Mouse (Mus musculus): ENCODE measurements around the gene Setx.

Setx gene

DNA sequence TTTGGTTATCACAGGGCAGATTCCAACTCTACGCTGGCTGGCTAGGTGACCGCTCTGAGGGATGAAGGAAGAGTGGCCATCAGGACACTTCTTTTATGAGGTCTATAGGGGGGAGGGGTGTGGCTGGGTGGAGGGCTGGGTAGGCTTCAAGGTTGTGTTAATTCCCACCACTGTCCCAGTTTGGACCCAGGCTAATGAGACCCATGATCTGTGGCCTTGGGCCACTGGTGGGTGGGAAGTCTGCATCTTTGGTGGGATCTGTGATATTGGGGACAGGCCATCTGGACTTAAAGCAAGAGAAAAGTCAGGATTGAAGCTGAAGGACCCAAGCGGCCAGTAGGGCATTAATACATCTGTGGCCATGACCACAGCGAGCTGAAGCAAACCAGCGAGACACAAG lies 94.8 kb downstream of the Setx start:
- DNase-seq (ENCODE audit: low read depth), result no peak

DNA sequence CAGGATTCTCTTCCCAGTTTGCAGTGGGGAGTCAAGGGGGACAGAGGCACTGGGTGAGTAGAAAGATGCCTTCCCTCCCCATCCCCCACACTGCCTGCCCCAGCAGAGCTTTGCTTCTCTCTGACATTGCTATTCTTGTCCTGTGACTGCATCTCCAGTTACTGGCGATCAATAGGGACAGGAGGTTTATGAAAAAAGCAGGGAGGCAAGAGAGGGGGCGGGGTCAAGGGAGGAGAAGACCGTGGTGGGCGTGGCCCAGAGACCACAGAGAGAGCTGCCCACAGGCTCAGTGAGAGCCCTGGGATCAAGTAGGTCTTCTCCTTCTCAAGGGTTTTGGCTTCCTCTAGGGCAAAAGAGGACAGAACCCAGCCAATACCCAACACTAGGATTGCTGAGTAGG lies 98.3 kb downstream of the Setx start:
- DNase-seq (ENCODE audit: low read depth), result peak; percentile 28

DNA sequence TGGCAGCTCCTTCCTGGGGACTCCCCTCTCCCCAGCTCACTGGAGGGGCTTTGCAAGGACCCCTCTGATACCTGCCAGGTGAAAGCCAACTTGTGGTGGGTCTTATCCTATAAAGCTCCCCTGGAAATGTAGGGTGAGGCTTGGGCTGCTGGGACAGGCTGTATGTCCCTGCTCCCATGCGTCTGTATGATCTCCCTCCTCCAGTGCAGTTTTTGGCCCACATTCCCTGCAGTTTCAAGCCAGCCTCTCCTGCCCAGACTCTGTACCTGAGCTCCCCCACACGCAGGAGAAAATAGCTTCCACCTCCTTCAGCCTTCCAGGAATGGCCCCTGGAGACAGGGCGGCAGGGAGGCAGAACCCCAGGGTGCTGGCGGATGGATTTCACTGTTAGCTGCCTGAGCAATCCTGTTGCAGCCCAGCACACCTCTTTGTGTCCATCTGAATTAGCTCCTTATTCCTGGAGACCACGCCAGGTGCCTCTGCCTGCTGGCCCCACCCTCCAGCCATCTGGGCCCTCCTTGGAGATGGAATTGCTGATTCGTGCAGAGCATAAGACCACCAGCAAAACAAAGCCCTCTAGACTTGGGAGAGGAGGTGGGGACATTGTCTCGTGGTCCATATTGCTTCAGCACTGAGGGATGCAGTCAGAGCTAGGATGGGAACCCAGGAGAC lies 99.7 kb downstream of the Setx start:
- DNase-seq (ENCODE audit: low read depth), result no peak

DNA sequence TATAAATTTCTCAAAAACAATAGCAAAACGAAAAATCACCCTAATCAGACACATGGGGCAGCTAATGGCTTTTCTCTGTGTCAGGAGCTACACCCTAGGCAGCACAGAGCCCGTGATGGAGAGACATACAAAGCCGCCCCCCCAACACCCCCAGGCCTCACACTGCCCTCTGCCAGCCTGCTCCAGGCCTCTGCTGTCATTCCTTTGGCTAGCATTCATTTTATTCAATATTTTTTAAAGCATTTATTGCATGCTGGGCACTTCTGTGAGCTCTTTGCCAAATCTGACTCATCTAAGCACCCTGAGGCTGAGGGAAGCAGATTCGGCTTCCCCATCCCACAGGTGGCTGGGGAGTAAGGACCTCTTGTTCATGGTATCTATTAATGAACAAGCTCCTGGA lies 102.7 kb downstream of the Setx start:
- no peak for DNase-seq (ENCODE audit: low read depth)

DNA sequence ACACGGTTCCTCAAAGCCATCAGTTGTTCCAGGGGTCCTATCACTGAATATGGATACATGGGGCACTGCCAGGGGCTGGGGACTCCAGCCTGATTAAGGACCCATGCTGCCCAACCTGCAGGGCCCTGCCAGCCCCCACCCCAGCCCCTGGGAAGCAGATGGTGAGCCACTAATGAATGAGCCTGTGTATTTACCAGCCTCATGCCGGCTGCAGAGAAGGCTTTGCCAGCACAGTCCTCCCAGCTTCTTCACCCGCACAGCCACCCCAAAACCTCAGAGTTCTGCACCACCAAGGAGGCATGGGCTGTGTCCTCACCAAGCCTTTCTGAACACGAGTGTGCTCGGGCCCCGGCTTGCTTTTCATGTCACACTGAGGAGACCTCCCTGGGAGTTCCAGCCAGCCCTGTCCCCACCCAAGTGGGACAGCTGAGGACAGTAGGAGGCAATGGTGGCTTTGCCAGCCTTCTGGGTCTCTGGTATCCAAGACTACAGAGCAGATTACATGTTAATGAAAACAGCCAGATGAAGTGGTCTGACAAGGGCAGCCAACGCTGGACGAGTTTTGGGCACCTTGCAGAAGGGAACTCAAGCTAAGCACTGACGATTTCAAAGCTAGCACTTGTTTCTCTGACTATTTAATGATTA lies 106.3 kb downstream of the Setx start:
- no peak for DNase-seq (ENCODE audit: low read depth)

Data from c-Kit-positive CD71-negative TER-119-negative erythroid progenitor cells, embryonic 14.5 days (primary cell).